Mouse (Mus musculus): ENCODE measurements around the gene Asb14.
"Not testable (repeated sequence)": the region's sequence is repeated elsewhere in the genome, so short reads cannot be mapped to it uniquely, and the experiment has no call there.

Asb14 gene

DNA sequence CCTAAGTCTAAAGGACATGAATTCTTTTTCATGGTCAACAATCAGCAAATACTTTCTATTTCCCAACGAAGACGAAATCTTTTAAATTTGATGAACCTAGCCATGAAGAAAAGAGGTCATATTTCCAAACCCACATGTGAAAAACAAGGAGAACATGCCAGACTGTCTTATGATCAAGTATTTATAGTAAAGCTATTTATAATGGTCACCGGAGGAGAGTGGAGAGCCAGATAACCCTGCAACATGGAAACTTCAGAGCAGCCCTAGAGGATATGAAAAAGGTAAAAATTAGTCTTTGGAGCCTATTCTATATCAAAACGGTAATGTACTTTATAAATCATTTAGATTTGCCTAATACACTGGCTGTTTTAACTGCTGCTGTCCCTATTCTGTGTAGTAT lies at the start of gene Asb14:
TSS of gene Asb14 (plus strand) at position 166 of the 400 bp plus-strand sequence.
- no peak for DNase-seq (ENCODE audit: low spot score)

DNA sequence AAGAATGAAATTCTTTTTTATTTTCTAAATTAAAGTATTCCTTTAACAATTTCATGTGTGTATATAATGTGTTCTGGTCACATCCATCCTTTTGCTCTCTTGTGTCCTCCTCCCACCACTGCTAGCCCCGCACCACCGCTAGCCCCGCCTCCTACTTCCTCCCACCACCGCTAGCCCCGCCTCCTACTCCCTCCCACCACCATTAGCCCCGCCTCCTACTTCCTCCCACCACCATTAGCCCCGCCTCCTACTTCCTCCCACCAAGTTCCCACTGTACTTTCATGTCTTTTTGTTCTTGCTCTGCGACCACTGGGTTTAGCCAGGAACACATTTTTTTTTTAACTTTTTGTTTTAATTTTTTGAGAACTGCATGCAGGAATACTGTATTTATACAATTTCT lies 41.3 kb upstream of the Asb14 start:
- DNase-seq (ENCODE audit: low spot score): no peak

DNA sequence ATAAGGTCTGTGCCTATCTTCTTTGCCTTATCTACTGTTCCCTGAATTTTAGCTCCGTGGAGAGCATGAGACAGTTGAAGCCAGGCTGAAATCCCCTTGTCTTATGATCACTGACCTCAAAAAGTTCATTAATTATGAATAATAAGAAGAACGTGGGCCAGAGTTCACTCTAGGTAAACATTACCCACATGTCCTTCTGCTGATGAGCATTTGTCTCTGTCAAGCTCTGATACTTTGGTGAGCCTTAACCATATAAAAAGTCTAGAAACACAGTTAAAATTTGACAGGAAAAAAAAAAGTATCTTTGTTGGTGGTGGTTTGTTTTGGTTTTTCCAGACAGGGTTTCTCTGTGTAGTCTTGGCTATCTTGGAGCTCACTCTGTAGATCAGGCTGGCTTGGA lies 40.3 kb upstream of the Asb14 start:
- DNase-seq (ENCODE audit: low spot score): no peak

DNA sequence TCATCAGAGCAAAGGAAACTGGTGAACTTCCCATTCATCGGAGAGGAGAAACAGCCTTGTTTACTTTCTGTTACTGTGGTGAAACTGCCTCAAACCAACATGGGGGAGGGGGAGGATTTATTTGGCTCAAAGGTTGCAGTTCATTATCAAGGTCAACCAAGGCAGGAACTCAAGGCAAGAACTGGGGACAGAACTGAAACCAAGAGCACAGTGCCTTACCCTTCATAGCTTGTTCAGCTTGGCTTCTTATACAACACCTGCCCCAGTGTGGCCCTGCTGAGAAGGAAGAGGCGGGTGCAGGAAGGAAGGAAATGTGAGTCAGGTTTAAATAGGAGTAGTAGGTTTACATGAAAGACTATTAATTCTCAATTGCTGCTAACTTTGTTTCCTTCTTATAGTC lies 36.0 kb upstream of the Asb14 start:
- no peak for DNase-seq (ENCODE audit: low spot score)

DNA sequence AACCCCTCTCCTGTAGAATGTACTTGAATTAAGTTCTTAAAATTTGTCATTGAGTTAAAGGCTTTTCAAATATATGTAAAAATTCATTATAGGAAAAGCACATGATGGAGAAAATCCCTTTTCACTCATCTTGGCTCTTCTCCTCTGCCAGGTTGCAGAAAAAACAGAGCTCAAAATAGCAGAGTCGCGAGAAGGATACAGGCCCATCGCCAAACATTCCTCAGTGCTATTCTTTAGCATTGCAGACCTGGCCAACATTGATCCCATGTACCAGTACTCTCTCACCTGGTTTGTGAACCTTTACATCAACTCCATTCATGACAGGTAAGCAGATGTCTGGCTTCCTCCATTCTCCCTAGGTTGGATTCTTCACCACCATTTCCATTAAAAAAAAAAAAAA lies 35.3 kb upstream of the Asb14 start:
- no peak for DNase-seq (ENCODE audit: low spot score)

DNA sequence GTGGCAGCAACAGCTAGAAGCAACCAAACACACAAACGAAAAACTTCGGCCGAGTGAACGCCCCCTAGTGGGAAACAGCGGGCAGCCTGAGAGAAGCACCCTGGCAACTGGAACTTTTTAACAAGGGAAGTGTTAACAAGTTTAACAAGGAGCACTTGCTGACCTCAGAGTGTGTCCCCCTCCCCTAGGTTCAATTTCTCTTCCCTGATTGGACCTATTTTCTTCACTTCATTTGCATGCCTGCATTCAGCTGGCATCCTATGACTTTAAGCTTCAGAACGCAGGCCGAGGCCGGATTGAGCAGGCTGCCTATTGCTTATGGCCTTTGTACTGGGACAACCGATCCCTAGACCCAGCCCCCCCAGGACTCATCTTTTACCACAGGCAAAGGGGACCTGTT lies 27.0 kb upstream of the Asb14 start:
- DNase-seq (ENCODE audit: low spot score): no peak

DNA sequence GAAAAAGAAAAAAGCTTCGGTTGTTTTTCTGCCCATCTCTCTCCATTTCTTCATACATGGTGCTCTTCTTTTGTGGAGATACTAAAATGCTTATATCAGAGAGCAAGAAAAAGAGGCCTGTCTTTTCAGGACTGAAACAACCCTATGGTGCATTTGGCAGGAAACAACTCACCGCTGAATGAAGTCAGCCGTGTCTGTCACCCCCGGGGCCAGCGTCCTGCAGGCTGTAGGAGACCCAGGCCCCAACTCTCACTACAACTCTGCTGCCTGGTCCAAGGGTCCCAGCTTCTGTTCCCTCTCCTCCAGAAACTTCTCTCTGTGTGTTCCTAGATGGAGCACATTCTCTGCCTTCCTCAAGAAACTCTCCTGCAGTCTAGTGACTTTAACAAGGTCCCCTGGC lies 26.1 kb upstream of the Asb14 start:
- no peak for DNase-seq (ENCODE audit: low spot score)

DNA sequence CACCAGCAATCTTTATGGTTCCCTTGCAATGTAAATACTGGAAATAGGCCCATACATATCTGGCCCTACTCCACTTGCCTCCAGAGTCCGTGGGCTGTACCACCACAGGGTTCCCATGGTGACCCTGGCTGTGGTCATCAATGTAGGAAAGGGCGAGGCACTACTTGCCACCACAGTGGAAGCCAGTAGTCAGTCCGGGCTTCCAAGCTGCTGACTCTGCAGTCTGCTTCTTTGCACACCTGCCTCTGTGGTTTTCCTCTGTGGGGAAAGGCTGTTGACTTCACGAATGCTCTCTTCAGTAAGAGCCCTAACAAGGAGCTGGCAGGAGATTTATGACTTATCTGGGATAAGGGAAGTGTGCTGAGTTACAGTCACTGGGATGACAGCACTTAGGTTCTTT lies 15.6 kb upstream of the Asb14 start:
- DNase-seq (ENCODE audit: low spot score): no peak

DNA sequence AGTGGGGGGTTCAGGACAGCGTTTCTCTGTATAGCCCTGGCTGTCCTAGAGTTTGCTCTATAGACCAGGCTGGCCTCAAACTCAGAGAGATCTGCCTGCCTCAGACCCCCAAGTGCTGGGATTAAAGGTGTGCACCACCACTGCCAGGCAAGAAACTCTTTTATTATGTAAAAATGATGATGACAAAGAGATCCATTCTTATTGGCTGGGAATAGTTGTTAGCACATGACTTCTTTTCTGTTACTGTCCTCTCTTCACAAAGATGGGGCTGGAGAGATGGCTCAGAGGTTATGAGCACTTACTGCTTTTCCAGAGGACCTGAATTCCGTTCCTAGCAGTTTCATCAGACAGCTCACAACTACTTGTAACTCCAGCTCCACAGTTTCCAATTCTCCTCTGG lies 14.4 kb upstream of the Asb14 start:
- no peak for DNase-seq (ENCODE audit: low spot score)

DNA sequence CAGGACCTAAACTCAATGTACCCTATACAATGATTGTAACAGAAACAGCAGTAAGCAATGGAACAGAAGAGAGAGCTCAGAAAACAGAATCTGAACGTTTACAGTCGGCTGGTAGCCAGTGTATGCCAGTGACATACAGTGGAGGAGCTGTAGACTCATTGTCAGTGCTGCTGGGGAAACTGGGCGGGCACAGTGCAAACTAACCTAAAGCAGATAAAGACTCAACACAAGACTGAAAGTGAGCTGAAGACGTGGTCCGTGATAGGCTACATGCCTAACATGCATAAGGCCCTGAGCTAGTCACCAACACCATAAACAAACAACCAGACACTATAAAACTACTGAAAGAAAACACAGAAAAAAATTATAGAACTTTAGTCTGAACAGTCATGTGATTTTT lies 12.7 kb upstream of the Asb14 start:
- DNase-seq (ENCODE audit: low spot score): no peak

DNA sequence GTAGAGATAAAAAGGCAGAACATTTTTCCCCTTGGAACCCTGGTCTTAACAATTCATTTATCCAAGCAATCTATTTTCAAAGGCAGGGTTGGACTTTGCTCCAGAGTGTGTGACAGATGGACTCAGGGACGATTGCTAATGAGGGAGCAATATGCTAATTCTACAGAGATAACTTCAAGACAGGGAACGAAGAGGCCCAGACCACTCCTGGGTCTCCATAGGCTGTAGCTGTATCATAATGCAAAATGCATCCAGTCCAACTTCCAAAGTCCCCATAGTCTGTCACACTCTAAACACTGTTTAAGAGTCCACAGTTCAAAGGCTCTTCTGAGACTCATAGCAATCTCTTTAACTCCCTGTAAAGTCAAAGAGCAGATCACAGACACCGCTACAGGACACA lies 7.1 kb upstream of the Asb14 start:
- DNase-seq (ENCODE audit: low spot score): no peak

DNA sequence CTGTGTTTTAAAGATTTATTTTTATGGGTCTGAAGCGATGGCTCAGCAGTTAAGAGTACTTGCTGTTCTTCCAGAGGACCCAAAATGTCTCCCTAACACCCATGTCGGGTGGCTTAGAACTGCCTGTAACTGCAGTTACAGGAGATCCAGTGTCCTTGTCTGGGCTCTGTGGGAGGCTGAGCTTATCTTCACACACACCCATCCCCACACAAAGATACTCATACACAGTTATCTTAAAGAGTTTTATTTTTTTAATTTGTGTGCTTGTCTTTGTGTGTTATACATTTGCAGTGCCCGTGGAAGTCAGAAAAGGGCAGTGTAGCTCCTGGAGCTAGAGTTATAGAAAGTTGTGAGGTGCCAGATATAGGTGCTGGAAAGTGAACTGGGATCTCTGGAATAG lies 3.6 kb upstream of the Asb14 start:
- no peak for DNase-seq (ENCODE audit: low spot score)

DNA sequence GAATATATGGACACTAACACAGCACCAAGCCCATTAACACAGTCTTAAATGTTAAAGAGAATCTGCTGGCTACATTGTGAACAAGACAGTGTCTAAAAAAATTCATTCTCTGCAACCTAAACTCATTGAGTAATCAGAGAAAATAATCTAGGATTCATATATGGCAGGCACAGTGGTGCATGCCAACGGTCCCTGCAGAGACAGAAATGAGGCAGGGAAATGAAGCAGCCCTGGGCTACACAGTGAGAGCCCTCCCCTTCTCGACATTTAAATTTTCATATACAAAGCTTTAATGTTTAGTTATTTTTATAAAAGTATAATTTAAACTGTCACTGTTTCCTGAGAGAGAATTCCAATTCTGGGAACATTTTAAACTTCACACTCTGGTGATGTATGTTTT lies 5.1 kb downstream of the Asb14 start:
- no peak for DNase-seq (ENCODE audit: low spot score)

DNA sequence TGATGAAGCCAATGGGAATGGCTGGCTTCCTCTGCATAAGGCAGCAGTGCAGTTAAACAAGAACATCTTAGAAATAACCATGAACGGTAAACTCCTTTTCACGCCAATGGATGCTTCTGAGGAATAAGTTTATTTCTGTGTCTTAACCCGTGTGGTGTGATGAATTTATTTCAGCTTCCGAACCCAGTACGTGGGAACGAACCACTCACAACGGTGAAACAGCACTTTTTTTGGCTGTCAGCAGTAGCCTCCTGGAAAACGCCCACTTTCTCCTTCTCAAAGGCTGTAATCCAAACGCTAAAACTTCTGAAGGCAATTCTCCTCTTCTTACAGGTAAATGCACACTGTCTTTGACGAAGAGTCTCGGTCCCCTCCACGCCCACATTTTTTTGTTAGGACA lies 6.5 kb downstream of the Asb14 start:
- no peak for DNase-seq (ENCODE audit: low spot score)

DNA sequence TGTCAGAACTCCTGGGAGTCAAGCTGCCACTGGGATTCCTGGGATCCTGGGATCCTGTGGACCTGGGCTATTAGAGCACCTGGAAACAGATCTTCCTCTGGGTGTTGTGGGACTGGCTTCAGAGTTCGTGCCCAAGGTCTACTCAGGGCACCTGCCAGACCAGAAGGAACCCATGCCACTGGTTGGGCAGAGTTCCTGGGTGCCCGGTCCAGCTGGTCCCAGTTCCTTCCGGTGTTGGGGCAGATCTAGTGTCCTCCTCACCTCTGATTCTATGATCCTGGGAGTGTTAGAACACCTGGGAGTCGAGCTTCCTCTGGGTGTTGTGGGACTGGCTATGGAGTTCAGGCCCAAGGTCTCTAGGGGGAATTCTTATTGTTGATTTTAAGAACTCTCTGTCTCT lies 13.0 kb downstream of the Asb14 start:
- DNase-seq (ENCODE audit: low spot score): no peak

DNA sequence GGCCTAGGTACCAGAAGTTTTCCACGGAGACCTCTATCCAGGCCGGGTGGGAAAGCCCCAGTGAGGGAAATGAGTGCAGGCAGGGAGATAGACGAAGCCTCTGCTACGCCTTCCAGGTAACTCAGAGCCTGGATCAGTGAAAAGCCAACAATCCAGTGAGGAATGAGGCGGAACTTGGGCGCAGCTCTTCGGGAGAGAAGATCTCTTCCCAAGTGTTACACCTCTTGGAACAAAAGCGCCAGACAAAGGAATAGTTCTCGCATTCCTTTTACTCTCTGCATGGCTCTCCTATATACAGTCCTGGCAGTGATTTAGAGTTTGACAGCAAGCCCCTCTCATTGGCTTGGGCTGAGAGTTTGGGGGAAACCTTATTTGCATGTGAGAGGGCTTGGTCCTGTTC lies 16.1 kb downstream of the Asb14 start:
- DNase-seq (ENCODE audit: low spot score): not testable (repeated sequence)

DNA sequence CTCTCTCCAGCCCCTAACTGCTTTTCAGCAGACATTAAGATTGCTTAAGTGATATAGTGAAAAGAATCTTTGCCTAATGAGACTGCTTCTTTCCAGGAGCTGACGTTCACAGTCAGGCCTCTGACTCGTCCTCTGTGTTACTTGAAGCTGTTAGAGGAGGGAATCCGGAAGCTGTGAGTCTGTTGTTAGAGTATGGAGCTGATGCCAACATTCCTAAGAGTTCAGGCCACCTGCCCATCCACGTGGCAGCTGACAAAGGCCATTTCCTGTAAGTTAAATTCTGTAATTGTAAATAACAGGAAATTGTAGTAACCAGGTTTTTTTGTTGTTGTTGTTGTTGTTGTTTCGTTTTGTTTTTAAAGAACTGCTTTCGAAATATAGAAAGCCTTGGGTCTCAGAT lies 16.8 kb downstream of the Asb14 start:
- no peak for DNase-seq (ENCODE audit: low spot score)

DNA sequence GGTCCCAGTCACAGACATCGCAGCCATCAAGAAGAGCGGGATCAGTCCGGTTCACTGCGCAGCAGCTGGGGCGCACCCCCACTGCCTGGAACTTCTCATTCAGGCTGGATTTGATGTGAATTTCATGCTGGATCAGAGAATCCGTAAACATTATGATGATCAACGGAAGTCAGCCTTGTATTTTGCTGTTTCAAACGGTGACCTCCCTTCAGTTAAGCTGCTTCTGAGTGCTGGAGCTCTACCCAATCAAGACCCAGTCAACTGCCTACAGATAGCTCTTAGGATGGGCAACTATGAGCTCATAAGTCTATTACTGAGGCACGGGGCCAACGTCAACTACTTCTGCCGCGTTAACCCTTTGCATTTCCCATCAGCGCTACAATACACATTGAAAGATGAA lies 17.5 kb downstream of the Asb14 start:
- no peak for DNase-seq (ENCODE audit: low spot score)

DNA sequence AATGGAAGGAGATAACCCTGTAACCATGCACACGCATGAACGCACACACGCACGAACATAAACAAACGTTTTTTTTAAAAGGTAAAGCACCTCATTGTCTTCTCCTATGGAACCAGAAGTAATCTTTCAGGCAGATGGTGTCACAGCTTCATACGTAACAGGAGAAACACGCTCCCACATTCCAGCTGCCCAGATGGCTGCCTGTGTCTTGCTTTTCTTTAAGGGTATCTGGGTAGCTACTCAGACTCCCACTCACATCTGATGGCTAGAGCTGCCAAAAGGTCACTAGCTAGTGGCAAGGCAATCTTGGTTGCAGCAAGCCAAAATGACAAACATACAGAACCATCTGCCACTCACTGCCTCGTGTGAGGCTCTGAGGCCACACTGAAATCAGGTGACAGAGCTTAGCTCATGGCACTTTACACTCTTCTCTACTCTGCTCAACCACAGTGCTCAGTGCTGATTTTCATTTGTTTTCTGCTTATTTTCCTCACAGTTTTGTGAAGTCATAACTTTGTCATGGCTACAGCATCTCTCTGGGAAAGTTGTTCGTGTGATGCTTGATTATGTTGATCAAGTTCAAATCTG lies 19.4 kb downstream of the Asb14 start:
- no peak for DNase-seq (ENCODE audit: low spot score)

DNA sequence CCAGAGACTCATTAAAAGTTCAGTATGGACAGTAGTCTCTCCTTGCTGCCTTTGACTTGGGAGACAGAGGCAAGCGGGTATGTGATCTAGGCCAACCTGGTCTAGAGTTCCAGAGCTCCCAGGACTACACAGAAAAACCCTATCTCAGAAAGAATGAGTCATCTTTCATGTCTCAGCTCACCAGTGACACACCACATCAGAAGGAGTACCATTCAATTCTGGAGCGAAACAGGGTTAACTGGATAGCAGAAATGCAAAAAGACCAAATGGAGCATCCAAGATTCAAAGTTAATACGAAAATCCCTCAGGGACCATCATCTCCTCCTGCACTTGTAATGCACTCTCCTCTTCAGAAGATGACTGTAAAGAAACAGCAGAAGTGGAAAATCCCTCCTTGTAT lies 25.0 kb downstream of the Asb14 start:
- no peak for DNase-seq (ENCODE audit: low spot score)

DNA sequence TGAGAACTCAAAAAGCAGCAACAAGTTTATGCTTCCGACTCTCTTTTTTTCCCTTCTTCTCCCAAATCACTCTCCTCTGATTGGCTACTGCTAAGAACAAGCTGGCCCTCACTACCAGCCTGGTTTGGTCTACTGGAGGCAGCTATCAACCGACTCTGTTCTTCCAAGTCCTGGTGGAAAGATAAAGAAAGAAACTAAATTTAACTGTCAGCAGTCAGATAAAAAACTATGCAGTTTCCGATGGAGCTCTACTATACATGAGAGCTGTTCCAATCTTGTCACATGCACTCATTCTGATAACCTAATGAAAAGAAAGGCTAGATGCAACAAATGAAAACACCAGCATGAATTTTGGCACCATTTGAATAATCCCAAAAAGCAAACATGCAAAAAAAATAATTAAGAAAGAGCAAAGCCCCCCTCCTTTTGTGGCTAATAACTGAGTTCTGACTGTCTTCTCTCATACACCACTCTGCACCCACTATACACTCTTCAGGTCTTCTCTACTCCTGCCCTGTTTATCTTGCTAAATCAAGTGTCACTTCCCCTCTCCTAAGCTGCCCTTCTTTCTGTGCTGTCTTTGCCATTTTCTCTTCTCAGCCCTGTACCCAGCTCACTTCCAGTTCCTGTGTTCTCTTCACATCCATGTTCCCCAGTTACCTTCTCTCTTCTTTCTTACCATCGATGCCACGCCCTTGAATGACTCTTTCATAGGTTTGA lies 29.5 kb downstream of the Asb14 start:
- no peak for DNase-seq (ENCODE audit: low spot score)

DNA sequence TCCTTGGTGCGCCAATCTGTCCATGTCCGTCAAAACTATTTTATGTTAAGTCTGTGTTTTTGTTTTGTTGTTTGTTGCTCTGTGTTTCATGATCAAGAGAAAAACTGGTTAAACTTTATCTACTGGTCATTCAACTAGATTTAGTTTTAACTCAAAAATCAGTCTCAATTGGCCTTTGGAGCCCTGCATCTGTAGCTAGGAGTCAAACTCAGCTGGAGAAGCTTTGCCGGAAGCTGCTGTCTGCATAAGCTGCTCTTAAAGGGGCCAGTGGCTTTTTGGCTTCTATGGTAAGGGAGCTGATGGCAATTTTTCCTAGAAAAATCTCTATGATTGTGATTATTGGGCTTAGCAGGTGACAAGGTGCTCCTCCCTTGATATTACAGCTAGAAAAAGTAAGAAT lies 40.5 kb downstream of the Asb14 start:
- no peak for DNase-seq (ENCODE audit: low spot score)

DNA sequence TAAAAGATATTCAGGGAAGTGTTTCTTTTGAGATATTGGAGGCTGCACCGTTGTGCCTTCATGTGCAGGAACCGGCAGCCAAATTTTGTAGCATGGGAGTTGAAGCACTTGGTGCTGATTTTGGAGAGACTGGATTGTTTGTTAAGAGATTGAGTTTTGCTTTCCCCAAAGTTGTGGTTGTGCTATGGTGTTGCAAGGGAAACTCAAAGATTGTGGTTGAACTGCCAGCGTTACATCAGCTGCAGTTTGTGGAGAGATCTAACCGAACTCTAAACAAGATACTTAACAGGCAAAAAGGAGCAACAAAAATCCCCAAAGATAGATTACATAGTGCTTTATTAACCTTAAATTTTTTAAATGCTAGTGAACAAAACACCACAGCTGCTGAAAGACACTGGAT lies 41.2 kb downstream of the Asb14 start:
- DNase-seq (ENCODE audit: low spot score): no peak

DNA sequence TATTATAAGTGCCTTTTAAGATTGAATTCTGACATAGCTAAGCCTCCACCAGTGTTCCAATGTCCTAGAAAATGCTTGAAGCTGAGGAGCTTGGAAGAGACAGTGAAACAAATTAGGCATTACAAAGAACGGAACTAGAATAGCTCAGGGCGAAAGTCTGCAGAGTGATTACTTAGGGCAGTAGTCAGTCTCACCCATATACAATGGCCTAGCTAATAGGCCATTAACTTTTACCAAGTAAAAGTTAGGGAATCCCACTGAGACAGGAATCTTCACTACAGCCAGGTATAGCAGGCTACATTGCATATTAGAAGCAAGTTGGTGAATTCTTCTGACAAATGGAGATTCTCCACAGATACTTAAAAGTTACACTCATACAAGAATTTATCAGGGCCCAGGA lies 61.8 kb downstream of the Asb14 start:
- DNase-seq (ENCODE audit: low spot score): not testable (repeated sequence)
